Mouse (Mus musculus) liver, embryonic 14.5 days (tissue): ENCODE data around the gene Sept11. TPM values are rescaled to one million over a fixed set of nuclear protein-coding genes. Genes with fewer than 3 reads are reported as not detected.

Source experiments
- ATAC-seq: fragments of 200-750 bp; cut with Nextera tagmentation; 2 replicates; pipeline ENCODE4 v1.8.0; 2017; ENCODE audit warnings: moderate number of reproducible peaks, mild to moderate bottlenecking, moderate library complexity; ENCODE audit not compliant: insufficient read depth
- DNase-seq, 3 experiments: peaks; one replicate each; pipeline ENCODE4 v3.0.0-alpha.2; 2012 to 2013; ENCODE audit warnings: low read depth in 3 of 3, low spot score in 3 of 3
- H3K27ac ChIP-seq: fragments of 300-500 bp; sonication (generic); 2 replicates; pipeline ENCODE4 v1.5.1; 2014; ENCODE audit warnings: moderate library complexity, mild to moderate bottlenecking, control low read depth, inconsistent platforms
- H3K27me3 ChIP-seq: fragments of 300-500 bp; sonication (generic); 2 replicates; pipeline ENCODE4 v1.6.1; 2014; ENCODE audit warnings: mild to moderate bottlenecking, low read length, moderate library complexity; ENCODE audit not compliant: control insufficient read depth, insufficient read depth
- H3K36me3 ChIP-seq: fragments of 300-500 bp; sonication (generic); replicated peaks from 2 replicates; pipeline ENCODE4 v1.6.1; 2014; ENCODE audit warnings: low read depth; ENCODE audit not compliant: control insufficient read depth, insufficient read depth
- H3K4me1 ChIP-seq, 2 experiments: fragments of 200-500 bp in 1 of 2; fragments of 300-500 bp in 1 of 2; sonication (generic) in 1 of 2; replicated peaks; 2 replicates each; pipeline ENCODE4 v1.6.1; 2012 to 2014; ENCODE audit warnings: antibody characterized with exemption in 1 of 2, inconsistent platforms in 1 of 2, low read length in 1 of 2; ENCODE audit not compliant: control insufficient read depth in 2 of 2, insufficient read depth in 2 of 2
- H3K4me2 ChIP-seq: fragments of 300-500 bp; sonication (generic); 2 replicates; pipeline ENCODE4 v1.6.1; 2014; ENCODE audit warnings: low read depth, mild to moderate bottlenecking, control low read depth, moderate library complexity
- H3K4me3 ChIP-seq, 2 experiments: fragments of 200-500 bp in 1 of 2; fragments of 300-500 bp in 1 of 2; sonication (generic) in 1 of 2; 2 replicates each; pipeline ENCODE4 v1.5.1; 2012 to 2014; ENCODE audit warnings: low read depth in 2 of 2, low read length in 2 of 2, mild to moderate bottlenecking in 2 of 2, control low read depth in 1 of 2, inconsistent platforms in 1 of 2, moderate library complexity in 1 of 2; ENCODE audit not compliant: insufficient read depth in 1 of 2
- H3K9ac ChIP-seq: fragments of 300-500 bp; sonication (generic); replicated peaks from 2 replicates; pipeline ENCODE4 v1.6.1; 2014; ENCODE audit warnings: mild to moderate bottlenecking, control low read depth, moderate library complexity
- H3K9me3 ChIP-seq: fragments of 300-500 bp; sonication (generic); 2 replicates; pipeline ENCODE4 v1.6.1; 2016; ENCODE audit warnings: low read length, mixed read lengths; ENCODE audit not compliant: control insufficient read depth
- CTCF ChIP-seq: IDR thresholded peaks from 2 replicates; pipeline ENCODE4 v1.5.1; 2016; ENCODE audit warnings: antibody characterized with exemption, low read depth, control low read depth
- EP300 ChIP-seq: IDR thresholded peaks from 2 replicates; pipeline ENCODE4 v1.6.1; 2016; ENCODE audit warnings: antibody characterized with exemption, low read depth
- whole genome bisulfite sequencing: fragments of 180-500 bp; shearing (Covaris S2); extraction: QIAGEN DNeasy Blood & Tissue Kit; methylation state at CpG from one replicate; pipeline ENCODE4 v1.1.7; 2014; ENCODE audit not compliant: insufficient replicate concordance; 5-methylcytosine and 5-hydroxymethylcytosine counted together
- polyA plus RNA-seq, 2 experiments: library from polyadenylated mRNA; depleted of rRNA in 1 of 2; stranded (reverse) in 1 of 2; unstranded in 1 of 2; fragments of >200 nt; fragmentation: Nextera tagmentation in 1 of 2; extraction: Ambion mirVana in 1 of 2; gene quantifications; 2 replicates each; pipeline versions ENCODE4 v1.2.1 to v1.2.3; 2012 to 2014

Sept11 gene
- polyA plus RNA-seq, 2 experiments: 13.8 to 18.6 TPM

DNA sequence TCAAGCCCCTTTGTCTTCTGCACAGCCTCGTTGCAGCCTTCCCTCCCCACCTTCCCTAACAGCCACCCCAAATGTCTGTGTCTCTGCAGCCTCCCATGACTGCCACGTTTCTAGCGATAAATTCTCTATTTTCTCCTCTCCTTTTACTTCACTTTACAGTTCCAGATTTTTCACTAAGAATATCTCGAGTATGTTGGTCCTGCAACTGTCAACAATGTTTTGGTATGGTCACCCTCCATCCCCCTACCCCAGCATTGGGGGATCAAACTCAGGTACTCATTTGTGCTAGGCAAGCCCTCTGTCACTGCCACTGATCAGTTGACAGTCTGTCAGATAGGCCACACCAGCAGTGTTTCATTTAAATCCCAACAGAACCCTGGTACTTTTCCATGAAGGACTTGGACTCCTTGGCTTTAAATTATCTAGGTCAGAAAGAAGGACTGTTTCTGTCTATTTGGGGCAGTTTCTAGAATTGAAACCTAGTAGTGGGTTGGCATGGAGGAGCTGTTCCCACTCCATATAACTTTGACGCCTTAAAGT lies 46.9 kb upstream of the Sept11 start:
- ATAC-seq: no peak
- no peak overlapping the region for H3K27ac ChIP-seq
- DNase-seq: no peak
- no peak overlapping the region for H3K4me3 ChIP-seq
- no peak overlapping the region for H3K4me2 ChIP-seq
- no peaks in the 10 kb centered on the region for H3K9me3 ChIP-seq
- no peaks in the 10 kb centered on the region for H3K4me1 ChIP-seq
- no peaks in the 10 kb centered on the region for H3K36me3 ChIP-seq
- peaks cover 39% of the 10 kb centered on the region for H3K27me3 ChIP-seq
- H3K9ac ChIP-seq: no peak overlapping the region
- WGBS: 23% methylated on average over 5 of the region's 5 CpGs
- no peak for TF ChIP-seq CTCF
- TF ChIP-seq EP300: no peak

GRCm38 (mm10) chr5:93048481-93049240 lies 44.6 kb upstream of the Sept11 start:
- DNase-seq (no peak), ATAC-seq (no peak)
- TF ChIP-seq CTCF (no peak), EP300 (no peak)
- no peak overlapping the region for H3K27ac ChIP-seq
- H3K4me1 ChIP-seq: no peaks in the 10 kb centered on the region
- H3K9ac ChIP-seq: no peak overlapping the region
- 49% methylated on average over 13 of the region's 13 CpGs for WGBS
- H3K4me2 ChIP-seq: no peak overlapping the region
- H3K36me3 ChIP-seq: no peaks in the 10 kb centered on the region
- no peaks in the 10 kb centered on the region for H3K9me3 ChIP-seq
- peaks cover 31% of the 10 kb centered on the region for H3K27me3 ChIP-seq
- H3K4me3 ChIP-seq: no peak overlapping the region

DNA sequence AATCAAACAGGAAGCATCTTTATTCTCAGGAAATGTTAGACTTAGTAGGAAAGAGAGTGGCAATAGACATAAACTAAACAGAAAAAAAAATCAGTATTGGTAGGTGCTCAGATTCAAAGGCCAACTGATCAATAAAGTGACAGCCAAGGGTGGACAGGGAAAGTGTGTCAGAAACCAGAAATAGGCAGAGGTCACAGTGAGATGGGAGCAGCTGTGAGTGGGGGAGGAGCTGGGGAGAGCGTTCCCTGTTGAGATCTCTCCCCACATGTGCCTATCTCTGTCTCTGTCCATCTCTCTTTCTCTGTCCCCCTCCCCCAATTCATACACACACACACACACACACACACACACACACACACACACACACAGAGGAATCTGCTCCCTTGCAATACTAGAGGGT lies 43.3 kb upstream of the Sept11 start:
- H3K27ac ChIP-seq: no peak overlapping the region
- no peak overlapping the region for H3K9ac ChIP-seq
- no peaks in the 10 kb centered on the region for H3K36me3 ChIP-seq
- DNase-seq (no peak), ATAC-seq (no peak)
- no peaks in the 10 kb centered on the region for H3K4me1 ChIP-seq
- no peaks in the 10 kb centered on the region for H3K9me3 ChIP-seq
- WGBS: 56% methylated on average over 1 of the region's 1 CpGs
- H3K4me2 ChIP-seq: no peak overlapping the region
- H3K4me3 ChIP-seq: no peak overlapping the region
- TF ChIP-seq CTCF: no peak
- TF ChIP-seq EP300: no peak
- H3K27me3 ChIP-seq: peaks cover 18% of the 10 kb centered on the region

DNA sequence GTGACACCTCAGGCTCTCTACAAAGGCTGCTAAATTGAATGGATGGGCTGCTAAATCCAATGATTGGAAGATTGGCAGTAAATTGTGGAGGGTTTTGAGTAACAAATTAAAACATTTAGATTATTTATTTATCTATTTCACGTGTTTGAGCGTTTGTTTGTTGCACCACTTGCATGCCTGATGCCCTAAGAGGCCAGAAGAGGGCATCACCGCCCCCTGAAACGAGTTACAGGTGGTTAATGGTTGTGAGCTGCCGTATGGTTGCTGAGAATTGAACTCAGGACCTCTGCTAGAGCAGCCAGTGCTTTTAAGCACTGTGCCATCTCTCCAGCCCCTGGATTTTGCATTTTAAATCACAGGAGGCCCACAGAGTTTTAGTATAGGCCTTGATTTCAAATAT lies 42.2 kb upstream of the Sept11 start:
- H3K9me3 ChIP-seq: no peaks in the 10 kb centered on the region
- no peak overlapping the region for H3K4me3 ChIP-seq
- H3K27me3 ChIP-seq: peaks cover 9% of the 10 kb centered on the region
- H3K9ac ChIP-seq: no peak overlapping the region
- WGBS: 30% methylated on average over 5 of the region's 5 CpGs
- DNase-seq (no peak), ATAC-seq (no peak)
- H3K4me1 ChIP-seq: no peaks in the 10 kb centered on the region
- H3K27ac ChIP-seq: no peak overlapping the region
- peak; percentile 32; the same call in 1 of the 2 replicates for TF ChIP-seq CTCF
- TF ChIP-seq EP300: no peak
- H3K4me2 ChIP-seq: no peak overlapping the region
- H3K36me3 ChIP-seq: no peaks in the 10 kb centered on the region

DNA sequence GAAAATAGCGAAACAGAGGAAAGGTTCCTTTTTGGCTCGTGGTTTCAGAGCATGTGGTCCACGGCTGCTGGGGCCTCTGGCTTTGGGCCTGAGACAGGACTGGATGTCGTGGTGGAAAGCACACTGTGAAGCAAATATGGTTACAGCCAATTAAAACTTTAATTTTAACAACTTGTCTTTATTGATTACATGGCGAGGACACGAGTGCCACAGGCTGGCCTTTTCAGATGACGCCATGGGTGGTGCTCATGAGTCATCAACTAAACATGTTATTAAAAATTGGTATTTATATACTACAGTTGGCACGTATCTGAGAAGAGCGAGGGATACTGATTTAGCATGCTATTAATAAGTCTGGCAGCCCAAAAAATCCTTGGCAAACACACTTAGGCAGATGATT lies 41.3 kb upstream of the Sept11 start:
- whole genome bisulfite sequencing: 56% methylated on average over 9 of the region's 9 CpGs
- TF ChIP-seq CTCF: no peak
- no peak for TF ChIP-seq EP300
- H3K4me2 ChIP-seq: no peak overlapping the region
- no peak overlapping the region for H3K9ac ChIP-seq
- no peaks in the 10 kb centered on the region for H3K36me3 ChIP-seq
- ATAC-seq (no peak), DNase-seq (no peak)
- no peak overlapping the region for H3K4me3 ChIP-seq
- no peaks in the 10 kb centered on the region for H3K9me3 ChIP-seq
- peaks cover under 1% of the 10 kb centered on the region; the same call in 1 of the 2 replicates for H3K27me3 ChIP-seq
- no peaks in the 10 kb centered on the region for H3K4me1 ChIP-seq
- no peak overlapping the region for H3K27ac ChIP-seq
